Mouse (Mus musculus) ES-Bruce4 (cell line): Measurements from ENCODE around the gene Vegfb. TPM values are rescaled to one million over a fixed set of nuclear protein-coding genes. Genes with fewer than 3 reads are reported as not detected.

Experiments
- H3K27ac ChIP-seq: 2 replicates; pipeline ENCODE4 v1.5.1; 2012; ENCODE audit warnings: low read length, inconsistent platforms; ENCODE audit not compliant: insufficient read depth
- H3K27me3 ChIP-seq: 2 replicates; pipeline ENCODE4 v1.6.1; 2012; ENCODE audit warnings: mild to moderate bottlenecking, low read length, inconsistent platforms; ENCODE audit not compliant: control insufficient read depth, poor library complexity, insufficient read depth, severe bottlenecking
- H3K36me3 ChIP-seq: 2 replicates; pipeline ENCODE4 v1.6.1; 2012; ENCODE audit warnings: inconsistent platforms, mild to moderate bottlenecking, low read length, moderate library complexity; ENCODE audit not compliant: control insufficient read depth, poor library complexity, insufficient read depth, severe bottlenecking
- H3K4me1 ChIP-seq: one replicate; pipeline ENCODE4 v1.8.1; 2011; ENCODE audit warnings: low read length; ENCODE audit not compliant: control insufficient read depth, insufficient read depth
- H3K4me3 ChIP-seq: 2 replicates; pipeline ENCODE4 v1.5.1; 2011; ENCODE audit warnings: low read depth, mild to moderate bottlenecking, low read length
- H3K9ac ChIP-seq: 2 replicates; pipeline ENCODE4 v1.6.1; 2012; ENCODE audit warnings: low read depth, mild to moderate bottlenecking, inconsistent platforms; ENCODE audit not compliant: poor library complexity, severe bottlenecking
- H3K9me3 ChIP-seq: replicated peaks from 2 replicates; pipeline ENCODE4 v1.6.1; 2012; ENCODE audit warnings: mild to moderate bottlenecking, low read length, inconsistent platforms; ENCODE audit not compliant: control insufficient read depth, poor library complexity, insufficient read depth, severe bottlenecking
- CTCF ChIP-seq: IDR thresholded peaks from one replicate; pipeline ENCODE4 v1.8.1; 2011; ENCODE audit warnings: low read depth, low read length
- EP300 ChIP-seq: IDR thresholded peaks from 2 replicates; pipeline ENCODE4 v1.6.1; 2011; ENCODE audit warnings: low read depth, low read length; ENCODE audit not compliant: insufficient read depth
- POLR2A ChIP-seq: IDR thresholded peaks from one replicate; pipeline ENCODE4 v1.8.1; 2011; ENCODE audit warnings: low read length; ENCODE audit not compliant: insufficient read depth
- polyA plus RNA-seq: library from polyadenylated mRNA; stranded (reverse); fragments of >200 nt; gene quantifications from 2 replicates; pipeline ENCODE4 v1.2.4, GENCODE M21; 2011; ENCODE audit warnings: low read depth; ENCODE audit not compliant: missing spikeins, insufficient read depth, insufficient read length

The Vegfb gene
- polyA plus RNA-seq, 1 experiment = 44.7 TPM

GRCm38 (mm10) chr19:6948186-6948585 lies 39.3 kb downstream of the Vegfb start:
- Histone ChIP-seq H3K4me3 (no peak overlapping the region), H3K27me3 (no peaks in the 10 kb centered on the region), H3K36me3 (no peaks in the 10 kb centered on the region), H3K4me1 (peaks cover 3% of the 10 kb centered on the region), H3K9ac (0 out of 2 replicates have a peak overlapping the region, but pooled peaks have one; percentile 6), H3K9me3 (no peaks in the 10 kb centered on the region), H3K27ac (peak overlapping the region; percentile 51)
- TF ChIP-seq EP300 (no peak), POLR2A (no peak), CTCF (no peak)

GRCm38 (mm10) chr19:6947742-6948141 lies 39.7 kb downstream of the Vegfb start:
- H3K9ac ChIP-seq = 0 out of 2 replicates have a peak overlapping the region, but pooled peaks have one; percentile 6
- no peaks in the 10 kb centered on the region for H3K36me3 ChIP-seq

GRCm38 (mm10) chr19:6943709-6944108 lies 43.7 kb downstream of the Vegfb start:
- Histone ChIP-seq H3K4me3 (no peak overlapping the region), H3K9ac (no peak overlapping the region), H3K36me3 (no peaks in the 10 kb centered on the region), H3K9me3 (no peaks in the 10 kb centered on the region), H3K27me3 (no peaks in the 10 kb centered on the region), H3K4me1 (peaks cover 3% of the 10 kb centered on the region), H3K27ac (no peak overlapping the region)
- TF ChIP-seq POLR2A = no peak
- TF ChIP-seq EP300 = no peak
- no peak for TF ChIP-seq CTCF

More at GRCm38 (mm10) chr19:6947742-6948141, 39.7 kb downstream of the Vegfb start:
- Histone ChIP-seq H3K9me3 (no peaks in the 10 kb centered on the region), H3K27me3 (no peaks in the 10 kb centered on the region), H3K4me3 (no peak overlapping the region), H3K4me1 (peaks cover 3% of the 10 kb centered on the region), H3K27ac (peak overlapping the region; percentile 51)
- TF ChIP-seq POLR2A (no peak), EP300 (0 out of 2 replicates have a peak, but pooled peaks have one; percentile 5)

- Histone ChIP-seq H3K4me1 (no peaks in the 10 kb centered on the region), H3K9me3 (no peaks in the 10 kb centered on the region), H3K36me3 (no peaks in the 10 kb centered on the region), H3K27me3 (no peaks in the 10 kb centered on the region), H3K27ac (no peak overlapping the region), H3K9ac (peak overlapping the region; percentile 86), H3K4me3 (peak overlapping the region; percentile 62)
- TF ChIP-seq POLR2A (no peak), EP300 (no peak), CTCF (no peak)
These were observed 44.7 kb downstream of the Vegfb start for GRCm38 (mm10) chr19:6942764-6943163.

GRCm38 (mm10) chr19:6942249-6942691 lies 45.2 kb downstream of the Vegfb start, which contains the start of gene Gpr137:
Gene Gpr137, minus strand, starts transcription at chr19:6942480.
- Histone ChIP-seq H3K27me3 (no peaks in the 10 kb centered on the region), H3K9me3 (no peaks in the 10 kb centered on the region), H3K27ac (peak within 1 kb of the TSS; percentile 60), H3K36me3 (no peaks in the 10 kb centered on the region), H3K9ac (peak within 1 kb of the TSS; percentile 86), H3K4me3 (peak within 1 kb of the TSS; percentile 96), H3K4me1 (no peaks in the 10 kb centered on the region)
- TF ChIP-seq EP300 (no peak), POLR2A (peak; percentile 66), CTCF (no peak)

- no peaks in the 10 kb centered on the region for H3K27me3 ChIP-seq
- no peaks in the 10 kb centered on the region for H3K9me3 ChIP-seq
- H3K4me1 ChIP-seq = no peaks in the 10 kb centered on the region
- H3K27ac ChIP-seq = peak within 1 kb of the TSS; percentile 60
- peak within 1 kb of the TSS; percentile 86 for H3K9ac ChIP-seq
- peak within 1 kb of the TSS; percentile 96 for H3K4me3 ChIP-seq
- H3K36me3 ChIP-seq = no peaks in the 10 kb centered on the region
- TF ChIP-seq EP300 (no peak), CTCF (no peak), POLR2A (no peak)
These were observed 45.8 kb downstream of the Vegfb start, which contains the start of gene Bad for GRCm38 (mm10) chr19:6941372-6942248. Gene Bad, plus strand, starts transcription at chr19:6941861.
